Mouse (Mus musculus) stomach, embryonic 16.5 days (tissue): ENCODE measurements around the gene Dbndd2. TPM values are rescaled to one million over a fixed set of nuclear protein-coding genes. Genes with fewer than 3 reads are reported as not detected.

Experiments
- ATAC-seq: fragments of 200-750 bp; cut with Nextera tagmentation; 2 replicates; pipeline ENCODE4 v1.8.0; 2017; ENCODE audit warnings: moderate number of reproducible peaks, moderate TSS enrichment; ENCODE audit not compliant: insufficient read depth, low FRiP score
- H3K27ac ChIP-seq: fragments of 300-500 bp; sonication (generic); 2 replicates; pipeline ENCODE4 v1.5.1; 2014; ENCODE audit warnings: low read length
- H3K27me3 ChIP-seq: fragments of 300-500 bp; sonication (generic); 2 replicates; pipeline ENCODE4 v1.6.1; 2014; ENCODE audit warnings: low read length, control low read depth, mixed read lengths; ENCODE audit not compliant: control insufficient read depth, insufficient read depth
- H3K36me3 ChIP-seq: fragments of 300-500 bp; sonication (generic); 2 replicates; pipeline ENCODE4 v1.6.1; 2014; ENCODE audit warnings: low read length; ENCODE audit not compliant: control insufficient read depth, insufficient read depth
- H3K4me1 ChIP-seq: fragments of 300-500 bp; sonication (generic); 2 replicates; pipeline ENCODE4 v1.6.1; 2014; ENCODE audit warnings: low read length, control low read depth, mixed read lengths; ENCODE audit not compliant: control insufficient read depth, insufficient read depth
- H3K4me2 ChIP-seq: fragments of 300-500 bp; sonication (generic); 2 replicates; pipeline ENCODE4 v1.6.1; 2014; ENCODE audit warnings: low read depth, low read length, mixed read lengths
- H3K4me3 ChIP-seq: fragments of 300-500 bp; sonication (generic); replicated peaks from 2 replicates; pipeline ENCODE4 v1.5.1; 2014; ENCODE audit warnings: mild to moderate bottlenecking, low read length
- H3K9ac ChIP-seq: fragments of 300-500 bp; sonication (generic); 2 replicates; pipeline ENCODE4 v1.6.1; 2014; ENCODE audit warnings: low read length
- H3K9me3 ChIP-seq: fragments of 300-500 bp; sonication (generic); replicated peaks from 2 replicates; pipeline ENCODE4 v1.6.1; 2016; ENCODE audit warnings: low read length, control low read depth; ENCODE audit not compliant: control insufficient read depth
- WGBS: fragments of 180-500 bp; shearing (Covaris S2); extraction: QIAGEN DNeasy Blood & Tissue Kit; methylation state at CpG from one replicate; pipeline ENCODE4 v1.1.7; 2014; 5-methylcytosine and 5-hydroxymethylcytosine counted together
- polyA plus RNA-seq: library from polyadenylated mRNA; unstranded; fragments of >200 nt; fragmentation: Nextera tagmentation; extraction: Ambion mirVana; gene quantifications from 2 replicates; pipeline ENCODE4 v1.2.1, GENCODE M21; 2015

The Dbndd2 gene
- polyA plus RNA-seq, 1 experiment from 2014 or later, result 12.1 TPM

DNA sequence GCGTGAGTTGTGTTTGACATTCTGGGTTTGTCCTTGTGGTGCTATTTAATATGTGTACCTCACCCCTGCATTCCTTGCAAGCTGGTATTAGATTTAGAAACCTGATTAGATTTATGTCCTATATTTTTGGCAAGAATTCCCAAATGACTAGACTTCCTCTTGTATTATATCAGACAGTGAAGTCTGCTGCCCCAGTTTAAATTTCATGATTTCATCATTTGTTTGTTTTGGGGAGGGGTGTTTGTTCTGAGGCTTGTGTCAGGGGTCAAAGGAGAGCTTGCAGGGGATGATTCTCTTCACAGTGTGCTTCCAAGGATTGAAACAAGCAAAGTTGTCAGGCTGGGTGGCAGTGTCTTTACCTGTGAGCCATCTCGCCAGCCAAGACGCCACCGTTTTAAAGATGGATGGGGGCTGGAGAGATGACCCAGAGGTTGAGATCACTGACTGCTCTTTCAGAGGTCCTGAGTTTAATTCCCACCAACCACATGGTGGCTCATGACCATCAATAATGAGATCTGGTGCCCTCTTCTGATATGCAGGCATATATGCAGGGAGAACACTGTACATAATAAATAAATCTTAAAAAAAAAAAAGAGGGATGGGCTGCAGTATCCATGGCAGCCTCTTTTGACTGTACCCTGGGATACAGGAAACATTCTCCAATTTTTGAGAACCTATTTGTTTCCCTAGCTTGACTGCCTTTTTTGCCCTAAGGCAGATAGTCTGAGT lies 19.9 kb downstream of the Dbndd2 start:
- no peaks in the 10 kb centered on the region for H3K4me1 ChIP-seq
- H3K36me3 ChIP-seq, result peaks cover 26% of the 10 kb centered on the region
- H3K4me2 ChIP-seq, result no peak overlapping the region
- H3K27ac ChIP-seq, result no peak overlapping the region
- no peak overlapping the region for H3K9ac ChIP-seq
- WGBS, result 76% methylated on average over 4 of the region's 4 CpGs
- H3K4me3 ChIP-seq, result no peak overlapping the region
- peaks cover 4% of the 10 kb centered on the region; the same call in 1 of the 2 replicates for H3K9me3 ChIP-seq
- no peaks in the 10 kb centered on the region for H3K27me3 ChIP-seq
- no peak for ATAC-seq

DNA sequence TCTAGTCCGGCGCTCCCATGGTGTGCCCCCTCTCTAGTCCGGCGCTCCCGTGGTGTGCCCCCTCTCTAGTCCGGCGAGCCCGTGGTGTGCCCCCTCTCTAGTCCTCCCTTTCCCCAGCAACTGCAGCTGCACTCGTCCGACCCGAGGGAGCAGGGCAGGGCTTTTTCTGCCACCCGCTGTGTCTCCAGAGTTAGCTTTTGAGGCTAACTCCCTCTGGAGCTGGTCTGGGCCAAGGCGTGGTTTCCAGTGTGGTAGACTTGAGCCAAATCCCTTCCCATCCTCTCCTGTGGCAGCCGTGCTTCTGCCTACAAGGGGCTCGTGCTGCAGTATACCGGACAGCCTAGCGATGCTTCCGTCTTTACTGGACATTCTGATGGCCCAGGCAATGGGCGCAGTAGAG lies 21.9 kb downstream of the Dbndd2 start:
- no peak overlapping the region for H3K27ac ChIP-seq
- H3K27me3 ChIP-seq, result no peaks in the 10 kb centered on the region
- ATAC-seq, result no peak
- H3K9ac ChIP-seq, result no peak overlapping the region
- peaks cover 4% of the 10 kb centered on the region; the same call in 1 of the 2 replicates for H3K9me3 ChIP-seq
- WGBS, result 84% methylated on average over 19 of the region's 19 CpGs
- no peak overlapping the region for H3K4me2 ChIP-seq
- no peak overlapping the region for H3K4me3 ChIP-seq
- peaks cover 3% of the 10 kb centered on the region; the same call in 1 of the 2 replicates for H3K4me1 ChIP-seq
- H3K36me3 ChIP-seq, result peaks cover 22% of the 10 kb centered on the region

DNA sequence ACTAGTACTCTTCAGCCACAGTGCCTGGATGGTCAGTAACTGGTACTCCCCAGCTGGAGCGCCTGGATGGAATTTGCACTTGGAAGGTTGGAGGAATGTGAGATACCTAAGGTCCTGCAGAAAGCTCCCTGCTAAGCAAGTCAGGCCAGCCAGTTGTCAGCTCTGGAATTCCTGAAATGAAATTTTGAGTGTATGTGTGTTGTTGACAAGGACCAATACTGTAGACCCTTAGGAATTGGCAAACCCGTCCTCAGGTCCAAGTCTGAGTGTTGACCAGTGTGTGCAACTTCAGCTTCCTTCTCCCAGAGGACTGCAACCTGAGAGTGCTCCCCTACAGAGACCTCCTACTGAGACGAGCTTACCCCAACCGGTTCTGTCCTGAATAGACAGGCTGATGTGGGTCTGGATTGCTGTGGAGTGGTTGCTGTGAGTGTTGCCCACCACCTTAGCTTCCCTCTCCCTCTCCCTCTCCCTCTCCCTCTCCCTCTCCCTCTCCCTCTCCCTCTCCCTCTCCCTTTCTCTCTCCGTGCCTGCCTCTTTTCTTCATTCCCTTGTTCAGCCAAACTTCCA lies 24.8 kb downstream of the Dbndd2 start:
- no peaks in the 10 kb centered on the region for H3K27me3 ChIP-seq
- no peak overlapping the region for H3K27ac ChIP-seq
- ATAC-seq, result no peak
- H3K4me1 ChIP-seq, result peaks cover 8% of the 10 kb centered on the region; the same call in 1 of the 2 replicates
- no peaks in the 10 kb centered on the region for H3K9me3 ChIP-seq
- no peak overlapping the region for H3K4me3 ChIP-seq
- no peak overlapping the region for H3K4me2 ChIP-seq
- H3K36me3 ChIP-seq, result no peaks in the 10 kb centered on the region
- WGBS, result 42% methylated on average over 4 of the region's 5 CpGs
- no peak overlapping the region for H3K9ac ChIP-seq

DNA sequence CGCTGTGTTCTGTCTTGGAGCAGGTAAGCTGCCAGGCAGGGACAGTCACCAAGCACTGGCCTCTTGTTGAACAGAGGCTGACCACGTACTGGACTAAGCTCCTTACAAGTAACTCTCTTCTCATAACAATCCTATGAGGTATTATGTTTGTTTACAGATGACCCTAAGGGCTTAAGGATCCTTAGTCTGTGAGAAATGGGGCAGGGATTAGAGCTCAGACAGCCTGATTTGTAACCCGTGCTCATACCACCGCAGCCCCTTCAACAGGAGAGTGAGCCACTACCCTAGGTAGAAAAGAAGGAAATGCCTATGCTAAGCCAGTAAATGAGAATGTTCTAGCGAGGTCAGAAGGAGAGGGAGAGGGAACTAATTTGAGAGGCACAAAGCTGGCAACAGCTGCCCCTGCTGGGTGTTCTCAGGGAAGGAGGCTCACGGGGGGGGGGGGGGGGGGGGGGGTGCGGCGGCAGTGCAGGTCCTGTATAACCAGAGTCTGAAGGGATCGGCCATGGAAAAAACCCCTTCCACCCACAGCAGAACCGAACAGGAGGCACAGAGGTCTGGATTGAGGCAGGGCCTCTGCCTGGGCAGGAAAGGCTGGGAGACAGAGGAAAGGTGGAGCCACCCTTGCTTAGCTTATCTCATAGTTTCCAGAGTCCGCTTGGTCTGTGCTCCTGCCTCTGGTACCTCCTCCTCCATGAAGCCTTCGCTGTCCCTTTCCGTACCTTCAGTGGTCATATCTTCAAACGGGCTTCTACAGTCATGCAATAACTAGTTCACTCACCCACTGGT lies 26.4 kb downstream of the Dbndd2 start:
- H3K27me3 ChIP-seq, result no peaks in the 10 kb centered on the region
- H3K4me1 ChIP-seq, result peaks cover 8% of the 10 kb centered on the region; the same call in 1 of the 2 replicates
- no peak overlapping the region for H3K27ac ChIP-seq
- no peaks in the 10 kb centered on the region for H3K9me3 ChIP-seq
- no peaks in the 10 kb centered on the region for H3K36me3 ChIP-seq
- 0 out of 2 replicates have a peak, but pooled peaks have one; percentile 38 for ATAC-seq
- no peak overlapping the region for H3K4me3 ChIP-seq
- WGBS, result 51% methylated on average over 12 of the region's 14 CpGs
- H3K9ac ChIP-seq, result peak overlapping the region; percentile 12; the same call in 1 of the 2 replicates
- H3K4me2 ChIP-seq, result no peak overlapping the region

DNA sequence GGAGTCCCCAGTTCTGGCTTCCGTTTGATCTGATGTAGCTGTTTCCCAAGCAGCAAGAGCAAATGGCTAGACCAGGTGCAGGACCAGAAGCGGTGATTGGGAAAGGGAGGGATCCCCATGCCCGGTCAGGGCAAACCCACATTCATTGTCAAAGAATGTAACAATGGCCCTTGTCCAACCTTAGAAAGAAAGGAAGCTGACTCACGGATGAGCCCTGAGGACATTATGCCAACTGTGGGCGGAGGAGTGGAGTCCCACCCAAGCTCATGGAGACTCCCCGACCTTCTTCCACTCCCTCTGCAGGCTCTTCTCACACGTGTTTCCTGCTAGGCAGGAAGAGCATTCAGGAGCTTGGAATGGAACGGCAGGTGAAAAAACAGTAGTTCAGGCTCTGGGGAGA lies 27.5 kb downstream of the Dbndd2 start:
- Histone ChIP-seq H3K4me1 (peaks cover 8% of the 10 kb centered on the region; the same call in 1 of the 2 replicates), H3K9ac (no peak overlapping the region), H3K4me2 (no peak overlapping the region), H3K36me3 (no peaks in the 10 kb centered on the region), H3K4me3 (no peak overlapping the region), H3K27me3 (no peaks in the 10 kb centered on the region), H3K9me3 (no peaks in the 10 kb centered on the region), H3K27ac (no peak overlapping the region)
- ATAC-seq, result no peak
- WGBS, result 71% methylated on average over 8 of the region's 8 CpGs

DNA sequence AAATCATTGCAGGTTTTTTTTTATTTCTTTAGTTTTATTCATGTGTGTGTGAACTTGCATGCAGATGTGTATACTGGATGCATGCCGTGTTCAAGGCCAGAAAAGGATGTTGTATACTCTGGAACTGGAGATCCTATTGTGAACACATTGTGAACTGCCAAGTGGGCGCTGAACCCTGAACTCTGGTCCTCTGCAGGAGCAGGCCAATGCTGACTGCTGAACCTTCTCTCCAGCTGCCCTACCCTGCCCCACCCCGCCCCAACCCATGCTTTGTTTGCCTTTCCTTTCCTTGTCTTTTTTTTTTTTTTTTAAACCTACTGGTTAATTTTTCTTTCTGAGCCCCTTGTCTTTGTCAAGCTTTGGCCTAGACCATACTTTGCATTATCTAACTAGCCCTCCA lies 29.0 kb downstream of the Dbndd2 start:
- Histone ChIP-seq H3K36me3 (no peaks in the 10 kb centered on the region), H3K27ac (0 out of 2 replicates have a peak overlapping the region, but pooled peaks have one; percentile 8), H3K4me2 (no peak overlapping the region), H3K4me1 (peaks cover 8% of the 10 kb centered on the region), H3K27me3 (no peaks in the 10 kb centered on the region), H3K4me3 (no peak overlapping the region), H3K9me3 (no peaks in the 10 kb centered on the region), H3K9ac (no peak overlapping the region)
- 61% methylated on average over 3 of the region's 3 CpGs for WGBS
- peak; percentile 48; the same call in 1 of the 2 replicates for ATAC-seq

DNA sequence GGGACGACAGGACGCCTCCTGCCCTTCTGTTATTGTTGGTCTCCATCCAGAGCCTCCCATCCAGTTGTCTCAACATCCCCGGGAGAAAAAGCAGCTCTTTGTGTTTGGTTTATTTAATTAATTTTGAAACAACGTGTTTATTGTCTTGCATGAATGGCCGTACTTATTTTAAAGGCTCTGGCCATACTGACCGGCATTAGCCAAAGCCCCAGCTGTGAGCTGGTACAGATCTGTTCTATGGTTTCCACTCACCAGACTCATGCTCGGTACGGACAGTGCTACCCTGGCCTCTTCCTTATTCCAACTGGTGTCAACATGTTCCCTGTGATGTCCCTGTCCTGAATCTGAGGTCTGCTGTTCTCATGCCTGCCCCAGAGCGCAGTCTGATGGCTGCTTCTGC lies 30.0 kb downstream of the Dbndd2 start:
- no peak overlapping the region for H3K4me3 ChIP-seq
- no peaks in the 10 kb centered on the region for H3K36me3 ChIP-seq
- no peak overlapping the region for H3K27ac ChIP-seq
- H3K4me1 ChIP-seq, result peaks cover 8% of the 10 kb centered on the region
- H3K27me3 ChIP-seq, result no peaks in the 10 kb centered on the region
- no peak for ATAC-seq
- no peaks in the 10 kb centered on the region for H3K9me3 ChIP-seq
- H3K9ac ChIP-seq, result no peak overlapping the region
- H3K4me2 ChIP-seq, result no peak overlapping the region
- WGBS, result 74% methylated on average over 9 of the region's 9 CpGs

DNA sequence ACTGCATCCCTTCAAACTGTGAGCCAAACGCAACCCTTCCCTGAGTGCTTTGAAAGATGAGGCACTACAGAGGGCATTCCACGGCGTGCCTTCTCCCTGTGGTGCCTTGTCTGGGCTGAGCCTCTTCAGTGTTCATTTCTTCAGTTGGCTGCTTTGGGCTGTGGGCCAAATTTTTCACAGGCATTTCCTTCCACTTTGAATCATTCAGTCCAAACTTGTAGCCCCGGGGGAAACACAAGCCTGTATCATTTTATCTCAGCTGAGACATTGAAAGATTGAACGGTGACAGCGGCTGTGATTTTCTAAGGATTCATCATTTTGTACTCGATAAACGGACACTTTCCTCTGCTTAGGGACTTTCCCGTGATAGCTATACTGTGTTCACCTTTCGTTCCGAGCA lies 30.7 kb downstream of the Dbndd2 start:
- no peak for ATAC-seq
- WGBS, result 80% methylated on average over 11 of the region's 11 CpGs

More for the DNA sequence above, 30.7 kb downstream of the Dbndd2 start:
- H3K4me2 ChIP-seq, result no peak overlapping the region
- no peak overlapping the region for H3K4me3 ChIP-seq
- H3K4me1 ChIP-seq, result peaks cover 8% of the 10 kb centered on the region
- H3K9ac ChIP-seq, result no peak overlapping the region
- H3K27me3 ChIP-seq, result no peaks in the 10 kb centered on the region
- no peaks in the 10 kb centered on the region for H3K9me3 ChIP-seq
- H3K27ac ChIP-seq, result no peak overlapping the region
- no peaks in the 10 kb centered on the region for H3K36me3 ChIP-seq
